Mouse (Mus musculus): ENCODE results near the gene Slc13a4.

DNA sequence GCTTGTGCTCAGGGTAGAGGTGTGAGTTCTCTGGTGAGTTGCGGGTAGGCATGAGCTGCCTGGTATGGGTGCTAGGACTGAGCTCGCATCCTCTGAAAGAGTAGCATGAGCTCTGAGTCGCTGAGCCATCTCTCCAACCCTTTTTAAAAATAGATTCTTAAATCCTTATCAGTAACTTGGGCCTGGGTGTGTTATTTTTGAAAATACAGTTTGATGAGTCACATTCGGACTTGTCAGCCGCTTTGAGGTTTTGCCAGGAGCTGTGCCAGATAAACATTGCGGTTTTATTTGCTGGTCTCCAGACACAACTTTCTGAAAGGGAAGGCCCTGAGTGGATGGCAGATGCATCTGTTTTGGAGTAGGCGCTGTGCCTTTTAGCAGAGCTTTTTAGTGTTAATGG lies 51.2 kb downstream of the Slc13a4 start:
- no peak for TF ChIP-seq CTCF (IDR thresholded peaks at IDR 0.05; ENCODE audit: low read depth, low read length)
- TF ChIP-seq POLR2A (IDR thresholded peaks at IDR 0.05; ENCODE audit: borderline replicate concordance, low read depth, low read length), result no peak
